Mouse (Mus musculus) liver, embryonic 12.5 days (tissue): ENCODE results near the gene Rhof. TPM values are rescaled to one million over a fixed set of nuclear protein-coding genes. Genes with fewer than 3 reads are reported as not detected.

Experiments
- ATAC-seq: fragments of 200-750 bp; cut with Nextera tagmentation; 2 replicates; pipeline ENCODE4 v1.8.0; 2017; ENCODE audit warnings: moderate number of reproducible peaks, mild to moderate bottlenecking, moderate library complexity
- H3K27ac ChIP-seq: fragments of 300-500 bp; sonication (generic); 2 replicates; pipeline ENCODE4 v1.5.1; 2016; ENCODE audit warnings: mild to moderate bottlenecking
- H3K27me3 ChIP-seq: fragments of 300-500 bp; sonication (generic); replicated peaks from 2 replicates; pipeline ENCODE4 v1.6.1; 2016; ENCODE audit warnings: mild to moderate bottlenecking, moderate library complexity
- H3K36me3 ChIP-seq: fragments of 300-500 bp; sonication (generic); 2 replicates; pipeline ENCODE4 v1.6.1; 2016; ENCODE audit warnings: mild to moderate bottlenecking, moderate library complexity
- H3K4me1 ChIP-seq: fragments of 300-500 bp; sonication (generic); 2 replicates; pipeline ENCODE4 v1.6.1; 2016
- H3K4me2 ChIP-seq: fragments of 300-500 bp; sonication (generic); 2 replicates; pipeline ENCODE4 v1.6.1; 2016; ENCODE audit warnings: mild to moderate bottlenecking, moderate library complexity
- H3K4me3 ChIP-seq: fragments of 300-500 bp; sonication (generic); 2 replicates; pipeline ENCODE4 v1.5.1; 2016; ENCODE audit warnings: mild to moderate bottlenecking, moderate library complexity
- H3K9ac ChIP-seq: fragments of 300-500 bp; sonication (generic); 2 replicates; pipeline ENCODE4 v1.6.1; 2016; ENCODE audit warnings: mild to moderate bottlenecking, moderate library complexity
- H3K9me3 ChIP-seq: fragments of 300-500 bp; sonication (generic); replicated peaks from 2 replicates; pipeline ENCODE4 v1.6.1; 2016; ENCODE audit warnings: mild to moderate bottlenecking, moderate library complexity
- WGBS: fragments of 180-500 bp; shearing (Covaris S2); methylation state at CpG from one replicate; pipeline ENCODE4 v1.1.7; 2016; ENCODE audit not compliant: insufficient replicate concordance; 5-methylcytosine and 5-hydroxymethylcytosine counted together
- polyA plus RNA-seq: library from polyadenylated mRNA; unstranded; fragments of >200 nt; fragmentation: Nextera tagmentation; extraction: Ambion mirVana; gene quantifications from 2 replicates; pipeline ENCODE4 v1.2.1, GENCODE M21; 2016

Gene Rhof
- polyA plus RNA-seq, 1 experiment from 2014 or later, result 4.8 TPM

- H3K27ac ChIP-seq, result peak overlapping the region; percentile 98
- WGBS, result 38% methylated on average over 14 of the region's 14 CpGs
- peak overlapping the region; percentile 25 for H3K4me3 ChIP-seq
- peaks cover 38% of the 10 kb centered on the region for H3K36me3 ChIP-seq
- H3K4me1 ChIP-seq, result peaks cover 84% of the 10 kb centered on the region
- peak; percentile 85 for ATAC-seq
- peak overlapping the region; percentile 60 for H3K9ac ChIP-seq
- H3K4me2 ChIP-seq, result peak overlapping the region; percentile 66
- H3K27me3 ChIP-seq, result no peaks in the 10 kb centered on the region
- no peaks in the 10 kb centered on the region for H3K9me3 ChIP-seq
Observed at GRCm38 (mm10) chr5:123093077-123093633, 39.3 kb downstream of the Rhof start.

- no peak for ATAC-seq
- H3K4me3 ChIP-seq, result no peak overlapping the region
- H3K36me3 ChIP-seq, result peaks cover 21% of the 10 kb centered on the region
- no peaks in the 10 kb centered on the region for H3K27me3 ChIP-seq
- 81% methylated on average over 10 of the region's 10 CpGs for WGBS
- H3K9ac ChIP-seq, result peak overlapping the region; percentile 43
- H3K4me1 ChIP-seq, result peaks cover 80% of the 10 kb centered on the region
- peak overlapping the region; percentile 15 for H3K4me2 ChIP-seq
- no peaks in the 10 kb centered on the region for H3K9me3 ChIP-seq
- H3K27ac ChIP-seq, result peak overlapping the region; percentile 79
Observed at GRCm38 (mm10) chr5:123090560-123091306, 41.8 kb downstream of the Rhof start.

- Histone ChIP-seq H3K4me3 (no peak overlapping the region), H3K27ac (peak overlapping the region; percentile 6; the same call in 1 of the 2 replicates), H3K4me1 (peaks cover 79% of the 10 kb centered on the region), H3K9me3 (no peaks in the 10 kb centered on the region), H3K4me2 (no peak overlapping the region), H3K36me3 (peaks cover 21% of the 10 kb centered on the region), H3K9ac (no peak overlapping the region), H3K27me3 (no peaks in the 10 kb centered on the region)
- no peak for ATAC-seq
- WGBS, result 77% methylated on average over 4 of the region's 4 CpGs
Observed at GRCm38 (mm10) chr5:123088784-123089183, 43.7 kb downstream of the Rhof start.

GRCm38 (mm10) chr5:123086501-123086900, 46.0 kb downstream of the Rhof start:
- Histone ChIP-seq H3K27me3 (no peaks in the 10 kb centered on the region), H3K9ac (no peak overlapping the region; the same call in 1 of the 2 replicates), H3K36me3 (peaks cover 21% of the 10 kb centered on the region), H3K27ac (peak overlapping the region; percentile 22; the same call in 1 of the 2 replicates), H3K4me3 (no peak overlapping the region), H3K4me2 (no peak overlapping the region), H3K4me1 (peaks cover 74% of the 10 kb centered on the region), H3K9me3 (no peaks in the 10 kb centered on the region)
- WGBS, result 83% methylated on average over 2 of the region's 2 CpGs
- ATAC-seq, result no peak

- Histone ChIP-seq H3K36me3 (peaks cover 20% of the 10 kb centered on the region), H3K4me1 (peaks cover 73% of the 10 kb centered on the region), H3K27ac (peak overlapping the region; percentile 43; the same call in 1 of the 2 replicates), H3K9me3 (peaks cover 8% of the 10 kb centered on the region; the same call in 1 of the 2 replicates), H3K4me2 (no peak overlapping the region), H3K4me3 (no peak overlapping the region), H3K9ac (no peak overlapping the region), H3K27me3 (no peaks in the 10 kb centered on the region)
- ATAC-seq, result no peak
- WGBS, result 60% methylated on average over 13 of the region's 13 CpGs
Observed at GRCm38 (mm10) chr5:123083340-123084050, 49.0 kb downstream of the Rhof start.

GRCm38 (mm10) chr5:123080510-123080909, 52.0 kb downstream of the Rhof start:
- no peak overlapping the region for H3K4me2 ChIP-seq
- H3K27me3 ChIP-seq, result no peaks in the 10 kb centered on the region
- H3K36me3 ChIP-seq, result peaks cover 15% of the 10 kb centered on the region
- no peak for ATAC-seq
- no peak overlapping the region for H3K9ac ChIP-seq
- H3K9me3 ChIP-seq, result peaks cover 8% of the 10 kb centered on the region; the same call in 1 of the 2 replicates
- no peak overlapping the region for H3K4me3 ChIP-seq
- H3K27ac ChIP-seq, result no peak overlapping the region
- 94% methylated on average over 12 of the region's 13 CpGs for WGBS
- H3K4me1 ChIP-seq, result peaks cover 80% of the 10 kb centered on the region

GRCm38 (mm10) chr5:123080041-123080440, 52.5 kb downstream of the Rhof start:
- H3K4me1 ChIP-seq, result peaks cover 81% of the 10 kb centered on the region
- no peak for ATAC-seq
- H3K9me3 ChIP-seq, result peaks cover 8% of the 10 kb centered on the region; the same call in 1 of the 2 replicates
- no peak overlapping the region for H3K9ac ChIP-seq
- WGBS, result 55% methylated on average over 8 of the region's 8 CpGs
- H3K27me3 ChIP-seq, result no peaks in the 10 kb centered on the region
- peaks cover 15% of the 10 kb centered on the region for H3K36me3 ChIP-seq
- H3K27ac ChIP-seq, result no peak overlapping the region
- H3K4me2 ChIP-seq, result peak overlapping the region; percentile 1; the same call in 1 of the 2 replicates
- no peak overlapping the region for H3K4me3 ChIP-seq

GRCm38 (mm10) chr5:123079568-123079967, 52.9 kb downstream of the Rhof start:
- H3K4me2 ChIP-seq, result peak overlapping the region; percentile 96
- WGBS, result 19% methylated on average over 1 of the region's 1 CpGs
- H3K27me3 ChIP-seq, result no peaks in the 10 kb centered on the region
- no peak for ATAC-seq
- no peak overlapping the region for H3K27ac ChIP-seq
- H3K9ac ChIP-seq, result 0 out of 2 replicates have a peak overlapping the region, but pooled peaks have one; percentile 32
- H3K4me1 ChIP-seq, result peaks cover 81% of the 10 kb centered on the region
- H3K36me3 ChIP-seq, result peaks cover 15% of the 10 kb centered on the region
- peaks cover 8% of the 10 kb centered on the region; the same call in 1 of the 2 replicates for H3K9me3 ChIP-seq
- no peak overlapping the region for H3K4me3 ChIP-seq

GRCm38 (mm10) chr5:123076419-123077281, 55.8 kb downstream of the Rhof start:
- H3K4me3 ChIP-seq, result peak overlapping the region; percentile 93
- WGBS, result under 1% methylated on average over 35 of the region's 35 CpGs
- ATAC-seq, result peak; percentile 80
- H3K9me3 ChIP-seq, result peaks cover 8% of the 10 kb centered on the region; the same call in 1 of the 2 replicates
- peaks cover 15% of the 10 kb centered on the region for H3K36me3 ChIP-seq
- peak overlapping the region; percentile 94 for H3K27ac ChIP-seq
- H3K9ac ChIP-seq, result peak overlapping the region; percentile 95
- H3K4me1 ChIP-seq, result peaks cover 58% of the 10 kb centered on the region
- no peaks in the 10 kb centered on the region for H3K27me3 ChIP-seq
- H3K4me2 ChIP-seq, result peak overlapping the region; percentile 96

GRCm38 (mm10) chr5:123075576-123076418, 56.7 kb downstream of the Rhof start:
- peaks cover 13% of the 10 kb centered on the region for H3K36me3 ChIP-seq
- WGBS, result 6% methylated on average over 45 of the region's 45 CpGs
- peak overlapping the region; percentile 94 for H3K27ac ChIP-seq
- H3K9me3 ChIP-seq, result peaks cover 8% of the 10 kb centered on the region; the same call in 1 of the 2 replicates
- peak overlapping the region; percentile 93 for H3K4me3 ChIP-seq
- H3K27me3 ChIP-seq, result no peaks in the 10 kb centered on the region
- peak overlapping the region; percentile 96 for H3K4me2 ChIP-seq
- peaks cover 51% of the 10 kb centered on the region for H3K4me1 ChIP-seq
- ATAC-seq, result peak; percentile 89
- H3K9ac ChIP-seq, result peak overlapping the region; percentile 95
